Mouse (Mus musculus): Measurements from ENCODE around the gene Cd302. TPM values are rescaled to one million over a fixed set of nuclear protein-coding genes. Genes with fewer than 3 reads are reported as not detected.

The Cd302 gene
- total RNA-seq, 2 experiments from 2014 or later = 12.3 to 15.3 TPM

- DNase-seq (ENCODE audit: extremely low spot score in 1 of 2, low spot score in 1 of 2) = no peak
Measured at GRCm38 (mm10) chr2:60202900-60203530, 81.3 kb downstream of the Cd302 start.

Other genes starting within 250 kb of the Cd302 start
- 10 to 100 TPM; 45.1 to 57.9 TPM for gene Baz2b, start 74.6 kb downstream of the Cd302 start, total RNA-seq (2021)
- gene March7, start 74.6 kb downstream of the Cd302 start, total RNA-seq (2021) = 10 to 100 TPM; 58.5 to 63.0 TPM
- 1 to 10 TPM; 1.1 to 1.2 TPM for gene Ly75, start 98.8 kb upstream of the Cd302 start, total RNA-seq (2021)